Mouse (Mus musculus): ENCODE measurements around the gene Lsp1. TPM values are rescaled to one million over a fixed set of nuclear protein-coding genes. Genes with fewer than 3 reads are reported as not detected.

Lsp1 gene
- total RNA-seq, 2 experiments from 2014 or later, result 45.9 to 67.5 TPM

DNA sequence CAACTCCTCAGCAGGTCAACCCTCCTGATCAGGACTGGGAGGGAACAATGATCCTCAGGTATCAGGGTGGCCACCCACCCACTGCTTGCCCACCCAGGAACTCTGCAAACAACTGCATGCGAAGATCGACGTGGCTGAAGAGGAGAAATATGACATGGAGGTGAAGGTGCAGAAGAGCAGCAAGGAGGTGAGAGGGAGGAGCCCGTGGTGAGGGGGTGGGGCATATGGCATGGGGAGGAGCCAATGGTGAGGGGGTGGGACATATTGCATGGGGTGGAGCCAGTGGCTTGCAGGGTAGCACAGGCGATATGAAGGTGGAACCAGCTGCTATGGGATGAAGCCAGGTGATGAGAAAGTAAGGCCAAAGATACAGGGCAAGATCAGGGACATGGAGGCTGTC is 17.1 kb upstream of the Lsp1 start:
- ATAC-seq (replicated peaks; ENCODE audit: poor library complexity), result peak; percentile 29

DNA sequence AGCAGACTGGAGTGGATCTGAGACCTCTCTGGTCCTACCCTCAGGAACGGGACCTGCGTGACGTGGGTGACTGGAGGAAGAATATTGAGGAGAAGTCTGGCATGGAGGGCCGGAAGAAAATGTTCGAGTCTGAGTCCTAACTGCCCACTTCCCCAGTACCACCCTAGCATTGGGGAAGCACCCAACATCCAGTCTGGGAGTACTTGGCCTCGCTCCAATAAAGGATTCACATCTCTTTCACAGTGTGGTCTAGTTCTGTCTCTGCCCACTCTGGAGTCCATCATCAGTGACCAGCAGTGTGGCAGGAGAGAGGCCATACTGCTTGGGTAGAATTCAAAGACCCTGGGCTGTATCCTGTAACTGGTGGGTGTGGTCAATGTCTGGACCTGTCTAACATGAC is 16.4 kb upstream of the Lsp1 start:
- ATAC-seq (replicated peaks; ENCODE audit: poor library complexity), result no peak

- no peak for ATAC-seq (replicated peaks; ENCODE audit: poor library complexity)
These were observed 15.3 kb upstream of the Lsp1 start for GRCm38 (mm10) chr7:142445324-142445723.

- ATAC-seq (replicated peaks; ENCODE audit: poor library complexity), result no peak
These were observed 14.3 kb upstream of the Lsp1 start for GRCm38 (mm10) chr7:142446264-142446663.

DNA sequence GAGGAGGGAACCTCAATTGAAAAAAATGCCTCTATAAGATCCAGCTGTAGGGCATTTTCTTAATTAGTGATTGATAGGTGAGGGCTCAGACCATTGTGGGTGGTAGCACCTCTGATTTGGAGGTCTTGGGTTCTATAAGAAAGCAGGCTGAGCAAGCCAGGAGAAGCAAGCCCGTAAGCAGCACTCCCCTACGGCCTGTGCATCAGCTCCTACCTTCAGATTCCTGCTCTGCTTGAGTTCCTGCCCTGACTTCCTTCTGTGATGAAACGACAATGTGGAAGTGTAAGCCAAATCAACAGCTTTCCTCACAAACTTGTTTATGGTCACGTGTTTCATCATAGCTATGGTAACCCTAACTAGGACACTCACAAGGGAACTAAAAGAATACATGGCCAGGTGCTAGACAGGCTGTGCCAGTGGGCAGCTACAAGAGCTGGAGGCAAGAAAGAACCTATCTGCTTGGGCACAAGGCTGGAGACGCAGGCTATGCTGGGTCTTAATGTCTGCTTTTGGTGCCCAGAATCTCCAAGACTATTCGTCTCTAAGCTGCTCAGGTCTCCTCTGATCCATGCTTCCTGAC is 11.5 kb upstream of the Lsp1 start:
- peak; percentile 83 for ATAC-seq (replicated peaks; ENCODE audit: poor library complexity)

GRCm38 (mm10) chr7:142454706-142455105 is 5.9 kb upstream of the Lsp1 start:
- ATAC-seq (replicated peaks; ENCODE audit: poor library complexity), result no peak

DNA sequence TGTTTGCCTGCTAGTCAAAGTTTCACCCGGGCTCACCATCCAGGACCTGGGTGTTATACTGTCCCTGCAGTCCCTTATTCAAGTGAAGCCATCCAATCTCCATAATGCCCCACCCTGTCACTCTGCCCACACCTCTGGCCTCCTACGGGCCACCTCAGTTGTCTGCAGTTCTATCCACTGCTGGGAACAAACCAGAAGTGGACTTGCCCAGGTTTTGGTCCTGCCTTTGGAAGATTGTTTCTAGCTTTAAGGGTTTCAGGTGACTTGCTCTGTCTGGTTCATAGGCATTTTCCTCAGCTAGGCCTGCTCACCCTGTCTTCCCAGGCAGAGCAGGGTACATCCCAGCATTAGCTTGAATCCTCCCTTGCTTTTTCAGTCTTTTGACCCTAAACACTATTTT is 5.4 kb upstream of the Lsp1 start:
- no peak for ATAC-seq (replicated peaks; ENCODE audit: poor library complexity)

DNA sequence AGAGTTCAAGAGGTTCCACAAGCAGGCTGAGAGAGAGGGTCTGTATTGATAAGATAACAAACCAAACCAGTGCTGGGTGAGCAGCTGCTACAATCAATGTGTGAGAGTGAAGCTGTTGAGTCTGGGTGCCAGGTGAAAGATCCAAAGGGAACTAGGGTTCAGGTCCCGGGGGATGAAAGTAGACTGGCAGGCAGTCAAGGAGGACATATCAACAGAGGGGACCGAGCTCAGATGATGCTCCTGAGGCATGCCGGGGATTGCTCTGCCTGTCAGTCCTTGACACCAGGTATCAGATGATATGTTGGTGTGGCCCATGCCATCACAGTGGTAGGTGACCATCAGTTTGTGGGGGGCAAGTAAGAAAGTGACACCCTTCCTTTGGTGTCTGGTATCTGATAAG is 3.8 kb upstream of the Lsp1 start:
- ATAC-seq (replicated peaks; ENCODE audit: poor library complexity), result no peak

GRCm38 (mm10) chr7:142457227-142457811 is 3.3 kb upstream of the Lsp1 start:
- ATAC-seq (replicated peaks; ENCODE audit: poor library complexity), result no peak

GRCm38 (mm10) chr7:142458026-142458425 is 2.6 kb upstream of the Lsp1 start:
- peak; percentile 56 for ATAC-seq (replicated peaks; ENCODE audit: poor library complexity)

DNA sequence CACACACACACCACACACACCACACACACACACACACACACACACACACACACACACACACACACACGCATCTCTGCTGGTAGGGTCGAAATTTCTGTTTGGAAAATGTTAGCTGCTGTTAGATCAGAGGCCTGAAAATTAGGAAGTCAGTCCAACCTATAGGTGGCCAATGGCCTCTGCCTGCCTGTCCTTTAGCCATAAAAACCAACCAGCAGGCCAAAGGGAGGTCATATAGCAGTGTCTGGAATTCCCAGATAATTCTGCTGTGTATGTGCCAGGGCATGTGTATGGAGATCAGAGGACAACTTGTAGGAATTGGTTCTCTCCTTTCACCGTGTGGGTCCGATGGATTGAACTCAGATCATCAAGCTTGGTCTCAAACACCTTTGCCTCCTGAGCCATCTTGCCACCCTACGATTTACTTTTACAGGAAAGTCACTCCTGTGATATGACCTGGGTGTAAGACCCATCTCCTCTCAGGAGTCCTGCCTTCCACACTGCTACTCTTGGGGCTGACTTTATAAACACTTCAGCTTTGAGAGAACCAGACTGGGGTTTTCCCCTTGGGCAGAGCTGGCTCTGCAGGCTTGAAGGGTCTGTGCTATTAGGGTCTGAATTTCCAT is 1.8 kb upstream of the Lsp1 start:
- no peak for ATAC-seq (replicated peaks; ENCODE audit: poor library complexity)

DNA sequence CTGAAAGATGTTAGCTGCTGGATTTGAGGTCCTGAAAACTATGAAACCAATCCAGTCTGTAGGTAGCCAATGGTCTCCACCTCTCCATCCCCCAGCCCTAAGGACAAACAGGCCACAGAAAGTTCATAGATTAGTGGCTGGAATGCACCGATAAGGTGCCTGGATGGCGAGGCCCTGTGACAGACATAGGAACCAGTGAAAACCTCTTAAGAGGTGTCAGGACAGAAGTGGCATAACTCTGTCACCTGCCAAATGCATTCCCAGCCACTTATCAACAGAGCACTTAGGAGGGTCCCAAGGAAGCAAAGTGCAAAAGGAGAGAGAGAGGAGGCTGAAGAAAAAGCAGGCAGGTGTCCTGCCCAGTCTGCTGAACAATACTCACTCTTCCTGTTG is 1.3 kb upstream of the Lsp1 start:
- no peak for ATAC-seq (replicated peaks; ENCODE audit: poor library complexity)

DNA sequence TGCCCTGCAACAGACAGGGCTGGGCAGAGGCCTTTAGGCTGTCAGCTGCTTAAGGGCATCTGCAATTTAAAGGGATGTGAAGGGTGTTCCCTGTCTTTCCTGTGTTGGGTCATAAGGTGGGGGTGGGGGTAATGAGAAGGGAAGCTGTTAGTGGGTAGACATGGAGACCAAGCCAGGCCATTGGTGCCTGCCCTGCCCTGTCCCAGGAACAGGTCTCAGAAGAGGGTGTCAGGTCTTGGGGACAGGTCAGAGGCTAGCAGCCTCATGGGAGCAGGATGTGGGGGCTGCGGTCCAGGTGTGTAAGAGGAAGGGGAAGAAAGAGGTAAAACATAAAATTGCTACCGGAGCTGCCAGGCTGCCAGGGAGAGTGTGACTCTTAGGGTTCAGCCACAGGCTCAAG is 837 bp downstream of the Lsp1 start:
- ATAC-seq (replicated peaks; ENCODE audit: poor library complexity), result peak; percentile 33

DNA sequence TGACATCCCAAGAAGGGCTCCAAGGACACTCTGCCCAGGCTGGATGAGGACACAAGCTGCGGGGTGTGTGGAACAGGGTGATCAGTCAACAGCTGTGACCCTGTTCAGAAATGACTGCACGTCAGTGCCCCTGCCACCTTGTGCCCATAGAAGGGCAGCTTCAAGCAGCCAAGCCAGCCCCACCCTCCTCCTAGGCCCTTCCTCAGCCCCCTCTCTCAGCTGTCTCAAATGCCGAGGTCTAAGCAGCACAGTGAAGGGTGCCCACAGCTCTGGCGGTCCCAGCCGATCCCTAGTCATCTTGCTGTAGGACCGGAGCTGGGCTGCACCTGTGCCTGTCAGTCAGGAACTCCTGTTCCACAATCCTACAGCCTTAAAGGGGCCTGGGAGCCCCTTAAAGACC is 1.6 kb downstream of the Lsp1 start:
- no peak for ATAC-seq (replicated peaks; ENCODE audit: poor library complexity)

DNA sequence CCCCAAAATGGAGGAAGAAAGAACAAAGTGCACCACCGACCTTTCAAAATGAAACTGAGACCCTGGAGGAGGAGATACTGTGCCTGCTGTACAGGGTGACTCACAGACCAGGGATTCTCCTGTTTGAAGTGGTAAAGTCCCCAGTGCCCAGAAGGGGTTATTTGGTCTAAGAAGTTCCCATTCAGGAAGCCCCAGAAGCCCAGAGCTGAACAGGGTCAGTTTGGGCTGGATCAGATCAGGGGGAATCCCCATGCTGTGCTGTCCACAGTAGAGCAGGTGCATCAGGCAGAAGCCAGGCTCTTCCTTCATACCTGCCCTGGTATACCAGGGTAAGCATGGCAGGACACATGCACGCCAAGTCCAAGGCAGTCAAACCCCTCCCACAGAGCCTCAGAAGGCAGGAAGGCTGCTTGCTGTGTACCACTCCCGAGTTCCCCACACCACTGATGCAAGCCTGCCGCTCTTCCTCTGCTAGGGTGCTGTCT is 2.0 kb downstream of the Lsp1 start:
- peak; percentile 32 for ATAC-seq (replicated peaks; ENCODE audit: poor library complexity)

DNA sequence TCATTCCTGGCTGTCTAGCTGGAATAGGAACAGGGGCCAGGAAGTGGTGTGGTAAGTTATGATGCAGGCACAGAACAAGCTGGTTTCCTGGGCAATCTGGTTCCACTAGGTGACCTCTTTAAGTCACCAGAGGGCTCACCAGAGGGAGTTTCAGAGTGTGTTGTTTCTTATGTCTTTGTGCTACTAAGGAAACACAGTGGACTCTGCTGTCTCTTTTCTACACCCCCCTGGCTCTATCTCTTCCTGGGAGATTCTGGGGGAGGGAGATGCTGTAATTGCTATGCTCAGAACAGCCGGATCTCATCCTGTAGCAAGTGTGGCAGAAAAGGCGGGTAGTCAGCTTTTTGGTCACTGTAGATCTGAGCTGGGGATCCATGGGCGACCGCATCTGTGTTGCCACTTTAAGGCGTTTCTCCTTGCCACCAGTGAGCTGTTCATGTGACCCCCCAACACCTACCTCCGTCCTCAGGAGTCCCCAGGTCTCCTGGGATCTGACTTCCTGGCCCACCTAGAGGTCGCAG is 9.6 kb downstream of the Lsp1 start:
- 0 out of 2 replicates have a peak, but pooled peaks have one; percentile 26 for ATAC-seq (replicated peaks; ENCODE audit: poor library complexity)

DNA sequence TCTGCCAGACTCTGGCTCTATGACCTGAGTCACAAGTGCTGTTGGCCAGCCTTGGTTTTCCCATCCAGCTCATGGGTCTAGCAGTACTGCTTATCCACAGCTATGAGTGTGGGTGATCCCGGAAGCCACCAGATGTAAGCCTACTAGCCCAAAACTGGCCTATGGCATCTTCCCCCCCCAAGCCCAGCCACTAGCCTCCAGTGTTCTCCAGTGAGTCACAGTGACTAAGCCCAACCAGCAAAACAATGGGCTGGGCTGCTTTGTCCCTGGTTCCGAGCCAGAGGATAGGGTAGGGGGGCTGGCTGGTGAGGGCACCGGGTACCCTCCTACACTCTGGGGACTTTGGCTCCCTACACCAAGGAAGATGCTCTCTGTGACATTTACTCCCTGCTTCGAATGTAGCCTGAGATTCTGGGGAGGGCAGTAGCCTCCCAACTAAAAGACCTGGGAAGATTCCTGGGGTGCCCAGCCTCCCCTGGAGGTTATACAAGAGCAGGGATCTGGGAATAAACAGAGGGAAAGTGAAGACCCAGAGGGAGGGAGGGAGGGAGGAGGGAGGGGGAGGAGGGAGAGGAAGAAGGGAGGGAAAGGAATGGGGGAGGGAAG is 10.3 kb downstream of the Lsp1 start:
- ATAC-seq (replicated peaks; ENCODE audit: poor library complexity), result peak; percentile 32; the same call in 1 of the 2 replicates

GRCm38 (mm10) chr7:142471414-142471861 is 10.8 kb downstream of the Lsp1 start:
- no peak for ATAC-seq (replicated peaks; ENCODE audit: poor library complexity)

- ATAC-seq (replicated peaks; ENCODE audit: poor library complexity), result peak; percentile 40; the same call in 1 of the 2 replicates
These were observed 11.4 kb downstream of the Lsp1 start for GRCm38 (mm10) chr7:142471884-142472570.

DNA sequence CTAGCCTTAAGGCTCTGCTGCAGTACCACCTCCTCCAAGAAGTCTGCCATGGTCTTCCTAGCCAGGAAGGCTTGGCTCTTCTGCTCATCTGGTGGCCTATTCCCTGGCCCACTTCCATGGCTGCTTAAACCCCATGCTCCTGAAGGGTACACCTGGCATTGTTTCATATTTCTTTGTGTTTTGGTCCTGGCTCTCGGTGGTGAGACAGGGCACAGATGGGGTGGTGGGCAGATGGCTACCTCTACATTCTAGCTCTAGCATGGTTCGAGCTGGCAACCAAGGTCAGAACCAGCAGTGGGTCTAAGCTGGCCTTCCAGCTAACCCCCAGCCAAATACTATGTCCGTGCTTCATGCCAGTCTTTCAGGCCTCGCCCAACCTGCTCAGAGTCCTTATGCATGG is 12.3 kb downstream of the Lsp1 start:
- ATAC-seq (replicated peaks; ENCODE audit: poor library complexity), result no peak

DNA sequence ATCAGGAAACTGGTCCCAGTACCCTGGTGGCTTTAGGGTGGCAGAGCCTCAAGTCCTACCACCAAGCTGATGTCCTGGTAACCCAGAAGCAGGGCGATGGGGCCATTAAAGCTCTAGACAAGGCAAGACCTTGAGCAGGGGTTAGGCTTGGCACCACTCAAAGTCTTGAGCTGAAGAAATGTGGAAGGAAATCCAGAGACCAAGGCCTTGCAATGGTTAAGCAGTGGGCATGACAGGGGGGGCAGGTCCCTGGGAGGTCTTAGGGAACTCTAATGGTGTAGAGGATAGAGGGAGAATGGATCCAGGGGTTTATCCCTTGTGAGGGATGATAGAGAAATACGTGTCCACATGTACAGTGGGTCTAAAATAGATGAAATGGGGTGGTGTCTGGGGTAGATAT is 12.9 kb downstream of the Lsp1 start:
- no peak for ATAC-seq (replicated peaks; ENCODE audit: poor library complexity)
